Mouse (Mus musculus) T-cell, adult 66 days (primary cell): Measurements from ENCODE around the gene Prr7. TPM values are rescaled to one million over a fixed set of nuclear protein-coding genes. Genes with fewer than 3 reads are reported as not detected.

ENCODE experiments used
- total RNA-seq, 2 experiments: library from RNA; stranded (reverse); gene quantifications; 3 replicates in 1 of 2; 4 replicates in 1 of 2; pipeline ENCODE4 v1.2.4; 2023

The Prr7 gene
- 10 to 100 TPM; 55.5 to 60.2 TPM for total RNA-seq

DNA sequence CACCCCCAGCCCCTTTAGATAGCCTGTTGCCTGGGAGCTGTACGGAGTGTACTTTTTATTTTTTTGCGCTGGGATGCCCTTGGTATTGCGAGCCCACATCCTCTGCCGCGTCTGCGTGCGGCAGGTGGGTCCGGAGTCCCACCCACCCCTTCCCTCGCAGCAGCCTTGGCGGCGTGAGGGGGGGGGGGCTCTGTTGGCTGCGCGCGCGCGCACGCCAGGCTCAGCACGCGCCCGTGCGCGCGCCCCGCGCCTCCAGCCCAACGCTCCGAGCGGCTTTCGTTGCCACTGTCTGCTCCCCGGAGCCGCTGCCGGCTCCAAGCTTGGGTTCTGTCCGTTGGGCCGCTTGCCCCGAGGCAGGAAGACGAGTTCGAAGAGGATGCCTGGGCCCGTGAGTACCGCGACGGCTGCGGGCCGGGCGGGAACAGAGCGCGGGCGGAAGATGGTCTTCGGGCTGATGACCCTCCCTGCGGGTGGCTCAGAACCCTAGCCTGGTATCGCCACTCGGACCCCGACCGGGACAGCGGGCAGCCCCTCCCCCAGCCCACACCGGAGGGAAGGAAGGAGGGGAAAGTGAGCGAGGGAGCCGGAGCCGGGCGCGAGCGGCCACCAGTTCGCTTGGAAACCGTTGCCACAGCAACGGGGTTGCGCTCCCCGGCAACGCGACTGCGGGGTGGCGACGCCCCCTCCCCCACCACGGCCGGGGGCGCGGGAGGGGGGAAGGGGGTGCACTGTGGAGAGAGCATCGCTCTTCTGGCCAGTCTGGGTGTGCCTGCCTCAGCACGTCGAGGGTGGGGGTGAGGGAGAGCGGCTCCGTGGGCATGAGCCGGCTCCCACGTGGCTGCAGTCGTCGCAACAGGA lies at the start of gene Prr7:
Gene Prr7, plus strand, starts transcription at position 241 of the 858 bp plus-strand sequence.

DNA sequence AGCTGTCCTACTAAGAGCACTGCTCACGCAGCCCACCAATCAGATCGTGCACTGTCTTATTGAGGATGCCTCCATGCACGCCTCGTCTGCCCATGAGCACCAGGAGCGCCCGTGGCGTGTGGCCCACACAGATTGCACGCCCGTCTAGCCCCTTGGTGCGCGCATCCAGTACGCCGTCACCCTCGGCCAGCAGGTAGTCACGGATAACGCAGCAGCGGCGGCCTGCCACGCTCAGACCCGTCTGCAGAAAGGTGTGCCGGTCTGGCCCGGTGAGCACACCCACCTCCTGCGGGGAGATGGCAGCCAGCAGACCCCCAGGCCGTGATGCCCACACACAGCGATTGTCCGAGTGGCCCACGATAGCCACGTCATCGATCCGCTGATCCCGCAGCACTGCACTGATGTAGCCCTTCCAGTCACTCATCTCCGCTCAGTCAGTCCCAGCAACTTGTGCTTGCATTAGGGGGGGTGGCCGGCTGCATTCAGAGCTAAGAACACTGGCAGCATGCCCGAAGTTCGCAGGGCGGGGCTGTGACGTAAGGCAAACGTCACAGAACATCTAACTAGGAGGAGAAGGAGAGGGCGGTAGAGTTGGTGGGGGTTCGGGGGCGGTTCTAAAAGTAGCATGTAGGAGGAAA lies 49.2 kb upstream of the Prr7 start, which contains the start of gene Pfn3:
Gene Pfn3, minus strand, starts transcription at position 490 of the 638 bp plus-strand sequence.

DNA sequence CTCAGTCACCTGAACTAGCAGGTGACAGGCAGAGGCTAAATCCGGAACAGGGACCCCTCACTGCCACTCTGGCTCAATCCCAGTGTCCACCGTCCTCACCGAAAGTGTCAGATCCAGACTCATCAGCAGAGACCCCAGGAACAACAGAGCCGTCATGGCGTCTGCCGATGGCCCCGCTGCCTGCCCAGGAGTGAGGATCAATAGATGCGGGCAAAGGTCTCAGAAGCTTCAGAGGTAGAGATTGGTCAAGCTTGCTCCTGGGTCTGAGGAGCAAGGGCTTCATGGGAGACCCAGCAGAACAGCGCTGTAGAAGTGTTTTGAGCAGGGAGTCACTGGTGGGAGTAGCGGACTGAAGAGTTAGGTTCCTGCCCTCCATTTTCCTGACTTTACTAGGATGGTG lies 37.5 kb upstream of the Prr7 start, which contains the start of gene F12:
Gene F12, minus strand, starts transcription at position 181 of the 400 bp plus-strand sequence.

DNA sequence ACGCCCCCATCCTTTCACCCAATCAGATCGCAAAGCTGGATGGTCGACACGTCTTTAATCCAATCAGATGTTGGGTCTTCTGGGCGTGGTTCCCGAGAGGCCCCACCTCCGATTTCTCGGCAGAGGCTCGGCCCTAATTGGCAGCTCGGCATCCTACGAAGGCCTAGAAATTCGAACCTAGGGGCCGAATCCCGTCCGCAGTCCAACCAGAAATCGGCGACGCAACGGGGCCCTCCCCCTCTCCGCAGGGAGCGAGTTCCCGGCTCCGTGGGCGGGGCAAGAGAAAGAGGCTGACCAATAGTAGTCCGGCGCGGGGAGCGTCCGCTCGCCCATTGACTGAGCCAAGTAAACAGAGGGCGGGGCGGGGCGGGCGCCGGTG lies 19.1 kb upstream of the Prr7 start, which contains the start of gene Grk6:
Gene Grk6, plus strand, starts transcription at position 136 of the 379 bp plus-strand sequence.

DNA sequence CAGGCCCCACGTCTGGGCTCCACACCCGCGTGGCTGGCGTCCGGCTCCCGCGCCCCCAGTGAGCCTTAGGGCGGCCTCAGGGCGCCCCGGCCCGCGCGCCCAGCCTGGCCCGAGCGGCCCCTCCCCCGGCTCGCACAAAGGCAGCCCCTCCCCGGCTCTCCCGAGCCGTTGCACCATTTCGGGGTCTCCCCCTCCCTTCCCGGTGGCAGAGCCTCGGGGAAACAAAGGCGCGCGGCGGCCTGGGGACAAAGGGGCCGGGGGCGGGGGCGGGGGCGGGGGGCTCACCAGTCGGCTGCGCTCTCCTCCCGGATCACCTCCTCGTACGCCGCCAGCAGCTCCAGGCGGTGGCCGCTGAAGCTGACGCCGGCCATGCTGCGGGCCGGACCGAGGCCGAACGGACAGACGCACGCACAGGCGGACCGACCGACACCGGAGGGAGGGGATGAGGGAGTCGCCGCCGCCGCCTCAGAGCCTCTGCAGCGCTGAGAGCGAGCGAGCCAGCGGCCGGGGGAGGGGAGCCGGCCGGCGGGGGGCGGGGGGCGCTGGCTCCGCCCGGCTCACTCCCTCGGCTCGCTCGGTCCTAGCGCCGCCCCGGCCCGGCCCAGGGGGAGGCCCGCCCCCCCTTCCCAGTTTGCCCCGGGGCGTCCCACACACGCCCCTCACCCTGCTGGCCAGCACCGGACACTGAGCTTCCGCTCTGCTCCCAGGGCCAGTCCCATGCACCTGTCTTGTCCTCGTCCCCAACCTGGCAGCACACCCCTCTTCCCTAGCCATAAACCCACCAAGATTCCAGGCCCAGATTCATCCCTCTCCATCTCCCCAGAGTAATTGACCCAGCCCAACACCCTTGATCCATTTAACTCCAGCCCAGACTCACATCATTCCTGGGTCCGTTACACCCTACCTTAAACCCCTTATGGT lies 23.8 kb downstream of the Prr7 start, which contains the start of gene Dbn1:
Gene Dbn1, minus strand, starts transcription at position 534 of the 921 bp plus-strand sequence.

DNA sequence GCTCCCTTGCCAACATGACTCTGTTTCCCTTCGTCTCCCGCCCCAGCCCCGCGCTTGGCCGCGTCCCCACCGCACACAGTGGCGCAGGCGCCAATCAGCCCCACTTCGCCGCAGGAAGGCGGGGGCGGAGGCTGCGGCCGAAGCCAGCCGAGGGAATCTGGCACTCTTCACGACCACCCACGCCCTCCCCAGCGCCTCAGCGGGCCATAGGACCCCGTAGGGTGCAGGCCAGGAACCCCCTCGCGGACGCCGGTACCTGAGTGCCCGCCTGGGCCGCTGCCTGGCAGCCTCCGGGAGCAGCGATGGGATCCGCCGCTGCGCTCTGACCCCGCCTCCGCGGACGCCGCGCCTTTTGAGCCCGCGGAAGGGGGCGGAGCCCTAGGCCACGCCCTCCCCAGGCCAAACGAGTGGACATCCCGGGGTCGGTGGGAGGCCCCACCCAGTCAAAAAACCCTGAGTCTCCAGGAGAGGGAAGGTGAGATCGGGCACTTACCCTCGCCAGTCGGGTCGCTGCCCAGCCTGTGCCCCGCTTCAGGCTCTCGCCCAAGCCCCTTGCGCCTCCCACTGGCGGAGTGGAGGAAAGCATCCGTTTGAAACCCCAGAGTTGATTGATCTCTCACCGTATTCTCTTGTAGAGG lies 49.2 kb downstream of the Prr7 start, which contains the start of gene Pdlim7:
Gene Pdlim7, minus strand, starts transcription at position 566 of the 638 bp plus-strand sequence.

Other genes starting within 250 kb of the Prr7 start
- gene Prelid1, start 143.8 kb upstream of the Prr7 start, total RNA-seq: 100 to 1,000 TPM; 166 to 174 TPM
- gene Rab24, start 142.3 kb upstream of the Prr7 start, total RNA-seq: 10 to 100 TPM; 49.3 to 51.2 TPM
- gene Mxd3, start 134.4 kb upstream of the Prr7 start, total RNA-seq: 1 to 10 TPM in 1 of 2 experiments, not detected in 1; 2.2 TPM
- gene Lman2, start 101.5 kb upstream of the Prr7 start, total RNA-seq: 100 to 1,000 TPM; 113 to 118 TPM
- 10 to 100 TPM; 85.9 to 93.2 TPM for gene Rgs14, start 94.5 kb upstream of the Prr7 start, total RNA-seq
- not detected for gene Slc34a1, start 66.1 kb upstream of the Prr7 start, total RNA-seq
- gene Pfn3, start 49.0 kb upstream of the Prr7 start, total RNA-seq: not detected
- 1 to 10 TPM in 1 of 2 experiments, under 1 TPM in 1; 0.93 to 1.3 TPM for gene F12, start 37.5 kb upstream of the Prr7 start, total RNA-seq
- 100 to 1,000 TPM; 461 to 470 TPM for gene Grk6, start 19.2 kb upstream of the Prr7 start, total RNA-seq
- gene Dbn1, start 23.8 kb downstream of the Prr7 start, total RNA-seq: under 1 TPM in 1 of 2 experiments, not detected in 1; 0.23 TPM
- gene Pdlim7, start 49.4 kb downstream of the Prr7 start, total RNA-seq: 10 to 100 TPM in 1 of 2 experiments, 1 to 10 TPM in 1; 9.7 to 10.0 TPM
- gene Dok3, start 65.0 kb downstream of the Prr7 start, total RNA-seq: 1 to 10 TPM; 2.9 to 3.1 TPM
- 10 to 100 TPM; 84.6 to 86.4 TPM for gene Ddx41, start 72.4 kb downstream of the Prr7 start, total RNA-seq
- 100 to 1,000 TPM; 173 to 176 TPM for gene Fam193b, start 106.9 kb downstream of the Prr7 start, total RNA-seq
- 100 to 1,000 TPM in 1 of 2 experiments, 10 to 100 TPM in 1; 97.9 to 102 TPM for gene Tmed9, start 109.5 kb downstream of the Prr7 start, total RNA-seq
- 10 to 100 TPM; 42.2 TPM for gene B4galt7, start 135.6 kb downstream of the Prr7 start, total RNA-seq
- gene Caml, start 158.7 kb downstream of the Prr7 start, total RNA-seq: 10 to 100 TPM; 20.2 to 23.3 TPM
- gene Ddx46, start 170.8 kb downstream of the Prr7 start, total RNA-seq: 100 to 1,000 TPM; 106 to 117 TPM
- gene B230219D22Rik, start 228.9 kb downstream of the Prr7 start, total RNA-seq: 10 to 100 TPM; 26.1 to 30.0 TPM